Mouse (Mus musculus) testis, adult 2 months (tissue): ENCODE results near the gene Nme4. TPM values are rescaled to one million over a fixed set of nuclear protein-coding genes. Genes with fewer than 3 reads are reported as not detected.
A peak's percentile ranks its signal among the peaks of the same experiment; 100 is the strongest.
"Not testable (repeated sequence)": the region's sequence is repeated elsewhere in the genome, so short reads cannot be mapped to it uniquely, and the experiment has no call there.

Source experiments
- H3K27ac ChIP-seq: fragments of 200-500 bp; 2 replicates; pipeline ENCODE4 v1.5.1; 2012; ENCODE audit warnings: low read depth, low read length; ENCODE audit not compliant: control insufficient read depth, insufficient read depth
- H3K27me3 ChIP-seq: fragments of 200-500 bp; 2 replicates; pipeline ENCODE4 v1.6.1; 2012; ENCODE audit warnings: mild to moderate bottlenecking, low read length, moderate library complexity; ENCODE audit not compliant: control insufficient read depth, insufficient read depth
- H3K36me3 ChIP-seq: fragments of 200-500 bp; 2 replicates; pipeline ENCODE4 v1.6.1; 2012; ENCODE audit warnings: mild to moderate bottlenecking, low read length; ENCODE audit not compliant: control insufficient read depth, insufficient read depth
- H3K4me1 ChIP-seq: fragments of 200-500 bp; 2 replicates; pipeline ENCODE4 v1.6.1; 2012; ENCODE audit warnings: low read length; ENCODE audit not compliant: control insufficient read depth, insufficient read depth
- H3K4me3 ChIP-seq: fragments of 200-500 bp; 2 replicates; pipeline ENCODE4 v1.5.1; 2012; ENCODE audit warnings: low read depth, mild to moderate bottlenecking, low read length, moderate library complexity, mixed read lengths; ENCODE audit not compliant: control insufficient read depth
- CTCF ChIP-seq: fragments of 200-500 bp; IDR thresholded peaks from 2 replicates; pipeline ENCODE4 v1.5.1; 2012; ENCODE audit warnings: low read depth, mild to moderate bottlenecking, inconsistent platforms, low read length, moderate library complexity; ENCODE audit not compliant: control insufficient read depth, insufficient read depth, insufficient replicate concordance
- POLR2A ChIP-seq: fragments of 200-500 bp; IDR thresholded peaks from 2 replicates; pipeline ENCODE4 v1.6.1; 2012; ENCODE audit warnings: low read depth, mild to moderate bottlenecking, inconsistent platforms, low read length, moderate library complexity; ENCODE audit not compliant: control insufficient read depth
- polyA plus RNA-seq: library from polyadenylated mRNA; depleted of rRNA; stranded (reverse); fragments of >200 nt; gene quantifications from 2 replicates; pipeline ENCODE4 v1.2.3, GENCODE M21; 2012

Gene Nme4
- polyA plus RNA-seq, 1 experiment = 5.4 TPM

- peaks cover 5% of the 10 kb centered on the region; the same call in 1 of the 2 replicates for H3K4me1 ChIP-seq
- TF ChIP-seq CTCF (peak; percentile 67; the same call in 1 of the 2 replicates), POLR2A (no peak)
- no peaks in the 10 kb centered on the region for H3K27me3 ChIP-seq
- no peak overlapping the region for H3K27ac ChIP-seq
- H3K4me3 ChIP-seq = no peak overlapping the region
- H3K36me3 ChIP-seq = no peaks in the 10 kb centered on the region
Observed at GRCm38 (mm10) chr17:26119766-26120710, 24.6 kb upstream of the Nme4 start.

DNA sequence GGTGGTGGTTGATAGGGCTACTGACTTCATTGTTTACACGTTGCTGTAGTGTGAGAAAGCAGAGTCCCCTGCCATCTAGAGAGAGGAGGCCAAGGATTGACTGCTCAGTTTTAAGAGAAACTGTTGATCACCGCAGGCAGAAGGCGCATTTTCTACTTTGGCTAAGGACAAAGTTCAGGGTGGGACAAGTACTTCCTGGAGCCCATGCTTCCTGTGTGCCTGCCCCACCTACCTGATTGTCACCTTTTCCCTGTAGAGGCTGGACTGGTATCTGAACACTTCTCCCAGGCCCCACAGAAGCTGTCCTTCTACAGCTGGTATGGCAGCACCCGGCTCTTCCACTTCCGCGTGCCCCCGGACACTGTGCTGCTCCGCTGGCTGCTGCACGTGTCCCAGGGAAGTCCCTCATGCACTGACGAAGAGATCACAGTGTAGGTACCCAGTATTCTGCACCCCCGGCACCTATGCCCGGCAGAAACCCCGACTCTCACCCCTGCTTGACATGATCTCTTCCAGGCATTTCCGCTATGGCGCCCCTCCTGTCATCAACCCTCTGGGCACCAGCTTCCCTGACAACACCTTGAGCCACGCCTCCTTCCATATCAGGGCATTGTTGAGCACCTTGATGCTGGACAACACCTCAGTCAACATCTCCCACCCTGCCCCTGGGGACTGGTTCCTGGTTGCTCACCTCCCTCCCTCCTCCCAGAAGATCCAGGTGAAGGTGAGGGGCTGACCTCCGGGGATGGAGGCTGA is 21.3 kb upstream of the Nme4 start:
- TF ChIP-seq POLR2A (no peak), CTCF (no peak)
- no peaks in the 10 kb centered on the region for H3K36me3 ChIP-seq
- no peak overlapping the region for H3K27ac ChIP-seq
- H3K4me3 ChIP-seq = no peak overlapping the region
- H3K4me1 ChIP-seq = peaks cover 4% of the 10 kb centered on the region
- H3K27me3 ChIP-seq = no peaks in the 10 kb centered on the region

DNA sequence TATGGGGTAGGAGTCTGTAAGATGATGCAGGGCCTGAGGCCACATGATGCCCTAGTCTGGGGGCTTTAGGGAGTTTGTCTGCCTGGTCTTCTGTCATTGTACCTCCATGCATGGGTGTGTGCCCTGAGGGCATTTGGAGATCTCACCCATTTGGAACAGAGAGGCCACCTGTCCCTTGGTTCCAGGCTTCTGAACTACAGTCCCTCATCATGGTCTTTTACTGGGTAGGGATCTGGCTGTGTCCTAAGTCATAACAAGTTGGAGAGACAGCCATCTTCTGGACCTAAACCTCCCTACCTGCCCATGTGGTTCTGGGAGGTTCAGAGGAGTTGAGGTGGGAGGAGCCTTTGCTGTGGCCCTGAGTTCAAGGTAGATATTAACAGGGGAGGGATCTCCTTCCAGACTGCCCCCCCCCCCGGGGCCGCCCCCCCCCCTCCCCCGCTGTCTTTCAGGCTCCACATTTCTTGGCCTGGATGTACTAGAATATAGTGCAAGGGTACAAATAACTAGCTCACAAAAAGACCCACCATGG is 20.6 kb upstream of the Nme4 start:
- H3K4me3 ChIP-seq = no peak overlapping the region
- TF ChIP-seq POLR2A = no peak
- no peak for TF ChIP-seq CTCF
- no peaks in the 10 kb centered on the region for H3K36me3 ChIP-seq
- peaks cover 4% of the 10 kb centered on the region for H3K4me1 ChIP-seq
- no peak overlapping the region for H3K27ac ChIP-seq
- H3K27me3 ChIP-seq = no peaks in the 10 kb centered on the region

DNA sequence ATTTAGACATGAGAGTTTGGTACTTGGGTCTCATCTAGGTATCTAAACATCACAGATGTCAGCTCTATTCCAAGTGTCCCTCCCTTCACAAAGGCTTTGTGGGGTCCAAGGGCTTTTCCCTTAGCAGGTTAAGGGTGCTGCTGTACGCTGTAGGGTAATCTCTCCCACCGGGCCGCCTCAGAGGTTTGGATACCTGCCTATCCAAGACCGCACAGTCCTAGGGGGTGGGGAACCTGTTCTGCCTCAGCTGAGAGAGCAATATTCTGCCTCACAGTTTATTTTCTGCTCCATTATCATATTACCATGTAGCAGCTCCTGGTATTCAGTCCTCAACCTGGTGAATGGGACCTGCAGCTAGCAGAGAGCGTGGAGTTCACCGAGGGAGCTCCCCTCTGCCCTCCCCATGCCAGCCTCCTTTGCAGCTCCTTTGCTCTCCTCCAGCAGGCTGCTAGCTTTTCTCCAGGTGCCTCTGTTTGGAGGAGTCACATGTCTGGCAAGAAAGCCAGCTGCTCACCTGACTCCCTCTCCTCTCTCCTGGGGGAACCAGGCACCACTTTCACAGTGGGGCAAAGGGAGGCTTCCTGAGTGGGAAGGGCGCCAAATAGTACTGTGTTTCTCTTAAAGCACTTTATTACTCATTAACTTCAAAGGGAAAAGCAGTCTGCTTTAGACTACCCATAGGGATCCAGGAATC is 19.9 kb upstream of the Nme4 start:
- Histone ChIP-seq H3K27me3 (no peaks in the 10 kb centered on the region), H3K4me1 (peaks cover 4% of the 10 kb centered on the region), H3K27ac (no peak overlapping the region), H3K4me3 (peak overlapping the region; percentile 19), H3K36me3 (no peaks in the 10 kb centered on the region)
- no peak for TF ChIP-seq POLR2A
- TF ChIP-seq CTCF = no peak

DNA sequence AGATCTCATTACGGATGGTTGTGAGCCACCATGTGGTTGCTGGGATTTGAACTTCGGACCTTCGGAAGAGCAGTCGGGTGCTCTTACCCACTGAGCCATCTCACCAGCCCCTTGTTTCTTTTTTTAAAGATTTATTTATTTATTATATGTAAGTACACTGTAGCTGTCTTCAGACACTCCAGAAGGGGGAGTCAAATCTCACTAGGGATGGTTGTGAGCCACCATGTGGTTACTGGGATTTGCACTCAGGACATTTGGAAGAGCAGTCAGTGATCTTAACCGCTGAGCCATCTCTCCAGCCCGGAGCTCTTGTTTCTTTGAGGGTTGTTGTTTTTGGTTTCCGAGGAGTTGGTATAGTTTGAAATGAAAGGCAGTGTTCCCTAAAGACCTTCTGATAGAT is 19.1 kb upstream of the Nme4 start:
- not testable (repeated sequence) for H3K36me3 ChIP-seq, H3K27me3 ChIP-seq, H3K27ac ChIP-seq, H3K4me1 ChIP-seq
- peak overlapping the region; percentile 75 for H3K4me3 ChIP-seq

GRCm38 (mm10) chr17:26114061-26114460 is 18.7 kb upstream of the Nme4 start:
- peaks cover 4% of the 10 kb centered on the region for H3K4me1 ChIP-seq
- H3K4me3 ChIP-seq = peak overlapping the region; percentile 86
- TF ChIP-seq POLR2A = no peak
- no peak for TF ChIP-seq CTCF
- H3K27ac ChIP-seq = peak overlapping the region; percentile 84
- H3K27me3 ChIP-seq = no peaks in the 10 kb centered on the region
- H3K36me3 ChIP-seq = no peaks in the 10 kb centered on the region
